Mouse (Mus musculus) G1E (cell line): ENCODE measurements at regions not wholly inside any gene's neighbourhood (a gene's known extent, or its start where the extent isn't known, plus 50 kb on each side); places are given as distances from the start of the nearest gene placed in this dataset.

Source experiments
- ATAC-seq: 2 replicates; pipeline ENCODE4 v1.8.0; 2016; ENCODE audit warnings: mild to moderate bottlenecking; ENCODE audit not compliant: insufficient number of reproducible peaks, poor library complexity, low FRiP score, severe bottlenecking; ENCODE audit errors: extremely low read depth
- DNase-seq: peaks from one replicate; pipeline ENCODE4 v3.0.0; 2012; ENCODE audit warnings: low spot score
- H3K27me3 ChIP-seq: 2 replicates; pipeline ENCODE4 v1.6.1; 2012; ENCODE audit warnings: mild to moderate bottlenecking, low read length, inconsistent platforms; ENCODE audit not compliant: insufficient read depth
- H3K36me3 ChIP-seq: replicated peaks from 2 replicates; pipeline ENCODE3; 2012; ENCODE audit warnings: mild to moderate bottlenecking, inconsistent platforms
- H3K4me1 ChIP-seq: 2 replicates; pipeline ENCODE4 v1.6.1; 2012; ENCODE audit warnings: low read depth, low read length, inconsistent platforms, mixed read lengths; ENCODE audit not compliant: insufficient read depth
- H3K4me3 ChIP-seq: 2 replicates; pipeline ENCODE4 v1.5.1; 2012; ENCODE audit warnings: low read depth, mild to moderate bottlenecking, inconsistent platforms, low read length, moderate library complexity, mixed read lengths
- H3K9me3 ChIP-seq: replicated peaks from 2 replicates; pipeline ENCODE4 v1.6.1; 2012; ENCODE audit warnings: inconsistent platforms
- CTCF ChIP-seq: IDR thresholded peaks from 2 replicates; pipeline ENCODE4 v1.5.1; 2012; ENCODE audit warnings: low read depth, low read length, inconsistent platforms, mixed read lengths
- GATA1 ChIP-seq: IDR thresholded peaks from 2 replicates; pipeline ENCODE4 v1.6.1; 2012; ENCODE audit warnings: borderline replicate concordance, low read length, inconsistent platforms, mixed read lengths
- GATA2 ChIP-seq: IDR thresholded peaks from 2 replicates; pipeline ENCODE4 v1.6.1; 2012; ENCODE audit warnings: low read depth, low read length, inconsistent platforms, borderline replicate concordance
- POLR2AphosphoS5 ChIP-seq: IDR thresholded peaks from 2 replicates; pipeline ENCODE4 v1.6.1; 2012; ENCODE audit warnings: low read depth, low read length, inconsistent platforms; ENCODE audit not compliant: insufficient replicate concordance
- TAL1 ChIP-seq: conservative IDR thresholded peaks from 2 replicates; pipeline ENCODE4 v1.6.1; 2012; ENCODE audit warnings: low read depth, low read length, inconsistent platforms, mixed read lengths

- Histone ChIP-seq H3K4me1 (no peaks in the 10 kb centered on the region), H3K36me3 (no peaks in the 10 kb centered on the region), H3K4me3 (no peak overlapping the region), H3K27me3 (no peaks in the 10 kb centered on the region), H3K9me3 (peaks cover 59% of the 10 kb centered on the region)
- DNase-seq, result no peak
- no peak for ATAC-seq
- TF ChIP-seq POLR2AphosphoS5, result no peak
These were observed 70.9 kb upstream of the Mrps22 start for GRCm38 (mm10) chr9:98672361-98672760.

- Histone ChIP-seq H3K9me3 (peaks cover 43% of the 10 kb centered on the region), H3K27me3 (no peaks in the 10 kb centered on the region), H3K4me3 (no peak overlapping the region), H3K4me1 (no peaks in the 10 kb centered on the region), H3K36me3 (no peaks in the 10 kb centered on the region)
- no peak for ATAC-seq
- TF ChIP-seq GATA2 (no peak), TAL1 (no peak), GATA1 (no peak), CTCF (no peak), POLR2AphosphoS5 (no peak)
- no peak for DNase-seq
These were observed 67.2 kb upstream of the Mrps22 start for GRCm38 (mm10) chr9:98668423-98669330.

GRCm38 (mm10) chr9:98667072-98667471 is 65.6 kb upstream of the Mrps22 start:
- H3K9me3 ChIP-seq, result peaks cover 39% of the 10 kb centered on the region
- H3K36me3 ChIP-seq, result no peaks in the 10 kb centered on the region
- TF ChIP-seq POLR2AphosphoS5, result no peak
- TF ChIP-seq CTCF, result no peak
- no peak for TF ChIP-seq GATA2
- no peak for TF ChIP-seq GATA1
- no peak for TF ChIP-seq TAL1
- ATAC-seq, result no peak
- no peak for DNase-seq
- no peaks in the 10 kb centered on the region for H3K27me3 ChIP-seq
- no peaks in the 10 kb centered on the region for H3K4me1 ChIP-seq
- H3K4me3 ChIP-seq, result no peak overlapping the region

GRCm38 (mm10) chr9:98663011-98663410 is 61.6 kb upstream of the Mrps22 start:
- no peak for DNase-seq
- no peak for TF ChIP-seq GATA1
- TF ChIP-seq POLR2AphosphoS5, result no peak
- TF ChIP-seq CTCF, result no peak
- TF ChIP-seq TAL1, result no peak
- no peak for TF ChIP-seq GATA2
- Histone ChIP-seq H3K27me3 (no peaks in the 10 kb centered on the region), H3K4me3 (no peak overlapping the region), H3K9me3 (peaks cover 30% of the 10 kb centered on the region), H3K4me1 (no peaks in the 10 kb centered on the region), H3K36me3 (no peaks in the 10 kb centered on the region)
- no peak for ATAC-seq

DNA sequence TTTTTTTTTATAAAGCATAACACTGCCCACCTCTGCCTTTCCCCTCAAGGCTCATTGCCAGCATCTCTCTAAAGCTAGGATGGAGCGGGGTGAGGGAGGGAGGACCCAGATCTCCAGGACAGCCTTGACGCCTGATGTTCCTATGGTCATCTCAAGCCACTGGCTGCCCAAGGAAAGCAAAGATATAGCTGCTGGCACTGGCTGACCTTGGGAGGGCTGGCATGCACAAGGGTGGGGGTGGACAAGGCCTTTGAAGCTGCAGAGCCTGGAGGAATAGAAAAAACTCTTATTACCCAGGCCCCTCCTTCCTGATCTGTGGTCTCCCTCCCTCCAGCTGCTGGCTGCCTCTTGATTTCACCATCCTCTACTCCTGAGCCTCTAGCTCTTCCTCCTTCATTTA is 50.2 kb upstream of the Mrps22 start:
- Histone ChIP-seq H3K36me3 (no peaks in the 10 kb centered on the region), H3K4me1 (no peaks in the 10 kb centered on the region; the same call in 1 of the 2 replicates), H3K9me3 (peaks cover 23% of the 10 kb centered on the region), H3K4me3 (no peak overlapping the region), H3K27me3 (no peaks in the 10 kb centered on the region)
- no peak for TF ChIP-seq GATA2
- no peak for TF ChIP-seq TAL1
- TF ChIP-seq POLR2AphosphoS5, result no peak
- no peak for TF ChIP-seq GATA1
- no peak for TF ChIP-seq CTCF
- DNase-seq, result no peak
- ATAC-seq, result no peak
